Mouse (Mus musculus) liver, embryonic 13.5 days (tissue): Measurements from ENCODE around the gene H2-M10.1. TPM values are rescaled to one million over a fixed set of nuclear protein-coding genes. Genes with fewer than 3 reads are reported as not detected.
"Not testable (repeated sequence)": the region's sequence is repeated elsewhere in the genome, so short reads cannot be mapped to it uniquely, and the experiment has no call there.

ENCODE experiments used
- ATAC-seq: fragments of 200-750 bp; cut with Nextera tagmentation; 2 replicates; pipeline ENCODE4 v1.8.0; 2017; ENCODE audit warnings: low read depth, mild to moderate bottlenecking, moderate number of reproducible peaks, moderate library complexity
- DNase-seq: peaks from one replicate; pipeline ENCODE4 v3.0.0; 2022
- H3K27ac ChIP-seq: fragments of 300-500 bp; sonication (generic); 2 replicates; pipeline ENCODE4 v1.5.1; 2015; ENCODE audit warnings: moderate library complexity, mild to moderate bottlenecking, inconsistent platforms
- H3K27me3 ChIP-seq: fragments of 300-500 bp; sonication (generic); 2 replicates; pipeline ENCODE4 v1.6.1; 2015; ENCODE audit warnings: mild to moderate bottlenecking, inconsistent platforms
- H3K36me3 ChIP-seq: fragments of 300-500 bp; sonication (generic); 2 replicates; pipeline ENCODE4 v1.6.1; 2015; ENCODE audit warnings: mild to moderate bottlenecking, inconsistent platforms
- H3K4me1 ChIP-seq: fragments of 300-500 bp; sonication (generic); replicated peaks from 2 replicates; pipeline ENCODE4 v1.6.1; 2015; ENCODE audit warnings: inconsistent platforms
- H3K4me2 ChIP-seq: fragments of 300-500 bp; sonication (generic); 2 replicates; pipeline ENCODE4 v1.6.1; 2015; ENCODE audit warnings: inconsistent platforms, mild to moderate bottlenecking, moderate library complexity
- H3K4me3 ChIP-seq: fragments of 300-500 bp; sonication (generic); replicated peaks from 2 replicates; pipeline ENCODE4 v1.5.1; 2015; ENCODE audit warnings: mild to moderate bottlenecking, inconsistent platforms
- H3K9ac ChIP-seq: fragments of 300-500 bp; sonication (generic); 2 replicates; pipeline ENCODE4 v1.6.1; 2015; ENCODE audit warnings: mild to moderate bottlenecking, inconsistent platforms
- H3K9me3 ChIP-seq: fragments of 300-500 bp; sonication (generic); replicated peaks from 2 replicates; pipeline ENCODE4 v1.6.1; 2016; ENCODE audit warnings: inconsistent platforms
- WGBS: fragments of 180-500 bp; shearing (Covaris S2); methylation state at CpG from one replicate; pipeline ENCODE4 v1.1.7; 2015; ENCODE audit not compliant: insufficient replicate concordance; 5-methylcytosine and 5-hydroxymethylcytosine counted together
- polyA plus RNA-seq: library from polyadenylated mRNA; unstranded; fragments of >200 nt; fragmentation: Nextera tagmentation; extraction: Ambion mirVana; gene quantifications from 2 replicates; pipeline ENCODE4 v1.2.1, GENCODE M21; 2015

H2-M10.1 gene
- not detected in 2 replicates for polyA plus RNA-seq

- Histone ChIP-seq H3K4me3 (no peak within 1 kb of the TSS), H3K27me3 (no peaks in the 10 kb centered on the region), H3K9ac (no peak within 1 kb of the TSS), H3K36me3 (no peaks in the 10 kb centered on the region), H3K4me1 (no peaks in the 10 kb centered on the region), H3K4me2 (no peak within 1 kb of the TSS), H3K9me3 (no peaks in the 10 kb centered on the region), H3K27ac (no peak within 1 kb of the TSS)
- DNase-seq (no peak), ATAC-seq (no peak)
- WGBS, result 66% methylated on average over 4 of the region's 4 CpGs
Measured at GRCm38 (mm10) chr17:36326055-36326454, at the start of gene H2-M10.1. H2-M10.1 (minus strand) TSS chr17:36326155.

- H3K9ac ChIP-seq, H3K27ac ChIP-seq, H3K4me3 ChIP-seq, H3K4me1 ChIP-seq, H3K9me3 ChIP-seq, H3K4me2 ChIP-seq, ATAC-seq, H3K27me3 ChIP-seq, H3K36me3 ChIP-seq, DNase-seq: not testable (repeated sequence)
- 71% methylated on average over 2 of the region's 2 CpGs for WGBS
Measured at GRCm38 (mm10) chr17:36368317-36368716, 42.4 kb upstream of the H2-M10.1 start, which contains the start of gene H2-M10.3. H2-M10.3 (minus strand) TSS chr17:36368417.

GRCm38 (mm10) chr17:36362404-36362803, 36.4 kb upstream of the H2-M10.1 start:
- H3K36me3 ChIP-seq, H3K9me3 ChIP-seq, H3K9ac ChIP-seq, H3K27me3 ChIP-seq, H3K4me3 ChIP-seq, H3K27ac ChIP-seq, H3K4me1 ChIP-seq, ATAC-seq, H3K4me2 ChIP-seq, DNase-seq: not testable (repeated sequence)

GRCm38 (mm10) chr17:36357512-36357911, 31.6 kb upstream of the H2-M10.1 start:
- not testable (repeated sequence) for H3K4me2 ChIP-seq, H3K4me1 ChIP-seq, H3K27ac ChIP-seq, H3K4me3 ChIP-seq, DNase-seq, H3K9ac ChIP-seq, ATAC-seq, H3K9me3 ChIP-seq, H3K27me3 ChIP-seq, H3K36me3 ChIP-seq

- no peak overlapping the region for H3K27ac ChIP-seq
- no peak overlapping the region for H3K4me3 ChIP-seq
- DNase-seq (no peak), ATAC-seq (no peak)
- no peaks in the 10 kb centered on the region for H3K27me3 ChIP-seq
- no peaks in the 10 kb centered on the region for H3K4me1 ChIP-seq
- H3K4me2 ChIP-seq, result no peak overlapping the region
- no peak overlapping the region for H3K9ac ChIP-seq
- no peaks in the 10 kb centered on the region for H3K36me3 ChIP-seq
- WGBS, result 30% methylated on average over 3 of the region's 3 CpGs
- no peaks in the 10 kb centered on the region for H3K9me3 ChIP-seq
Measured at GRCm38 (mm10) chr17:36355763-36356162, 29.8 kb upstream of the H2-M10.1 start.

- not testable (repeated sequence) for H3K9me3 ChIP-seq, H3K4me1 ChIP-seq, H3K4me3 ChIP-seq, H3K27me3 ChIP-seq, H3K36me3 ChIP-seq, H3K9ac ChIP-seq, H3K27ac ChIP-seq, H3K4me2 ChIP-seq, DNase-seq, ATAC-seq
Measured at GRCm38 (mm10) chr17:36355343-36355742, 29.4 kb upstream of the H2-M10.1 start.

- DNase-seq, result no peak
- Histone ChIP-seq H3K4me2 (peak overlapping the region; percentile 77), H3K4me3 (peak overlapping the region; percentile 57), H3K9ac (no peak overlapping the region), H3K4me1 (peaks cover 4% of the 10 kb centered on the region; the same call in 1 of the 2 replicates), H3K27me3 (peaks cover 8% of the 10 kb centered on the region), H3K36me3 (no peaks in the 10 kb centered on the region), H3K27ac (no peak overlapping the region), H3K9me3 (no peaks in the 10 kb centered on the region)
- no peak for ATAC-seq
- 30% methylated on average over 5 of the region's 5 CpGs for WGBS
Measured at GRCm38 (mm10) chr17:36315689-36316253, 10.2 kb downstream of the H2-M10.1 start.

GRCm38 (mm10) chr17:36315041-36315688, 10.8 kb downstream of the H2-M10.1 start:
- H3K9me3 ChIP-seq, result no peaks in the 10 kb centered on the region
- H3K4me1 ChIP-seq, result peaks cover 4% of the 10 kb centered on the region; the same call in 1 of the 2 replicates
- H3K27ac ChIP-seq, result no peak overlapping the region
- under 1% methylated on average over 19 of the region's 19 CpGs for WGBS
- peak overlapping the region; percentile 57 for H3K4me3 ChIP-seq
- peak overlapping the region; percentile 77 for H3K4me2 ChIP-seq
- H3K27me3 ChIP-seq, result peaks cover 8% of the 10 kb centered on the region
- H3K36me3 ChIP-seq, result no peaks in the 10 kb centered on the region
- ATAC-seq, result no peak; the same call in 1 of the 2 replicates
- H3K9ac ChIP-seq, result peak overlapping the region; percentile 46
- no peak for DNase-seq

GRCm38 (mm10) chr17:36314511-36314910, 11.4 kb downstream of the H2-M10.1 start:
- DNase-seq, result no peak
- no peak for ATAC-seq
- 9% methylated on average over 9 of the region's 9 CpGs for WGBS
- no peak overlapping the region for H3K27ac ChIP-seq
- H3K36me3 ChIP-seq, result no peaks in the 10 kb centered on the region
- H3K27me3 ChIP-seq, result peaks cover 8% of the 10 kb centered on the region
- H3K9ac ChIP-seq, result no peak overlapping the region
- H3K9me3 ChIP-seq, result no peaks in the 10 kb centered on the region
- peak overlapping the region; percentile 77 for H3K4me2 ChIP-seq
- H3K4me3 ChIP-seq, result peak overlapping the region; percentile 57
- peaks cover 4% of the 10 kb centered on the region; the same call in 1 of the 2 replicates for H3K4me1 ChIP-seq

- no peaks in the 10 kb centered on the region for H3K4me1 ChIP-seq
- ATAC-seq (no peak), DNase-seq (no peak)
- H3K27me3 ChIP-seq, result no peaks in the 10 kb centered on the region
- WGBS, result 38% methylated on average over 1 of the region's 1 CpGs
- H3K27ac ChIP-seq, result no peak overlapping the region
- no peaks in the 10 kb centered on the region for H3K9me3 ChIP-seq
- no peak overlapping the region for H3K9ac ChIP-seq
- no peak overlapping the region for H3K4me3 ChIP-seq
- no peaks in the 10 kb centered on the region for H3K36me3 ChIP-seq
- H3K4me2 ChIP-seq, result no peak overlapping the region
Measured at GRCm38 (mm10) chr17:36309293-36309692, 16.7 kb downstream of the H2-M10.1 start.

GRCm38 (mm10) chr17:36308855-36309254, 17.1 kb downstream of the H2-M10.1 start:
- not testable (repeated sequence) for H3K4me1 ChIP-seq, DNase-seq, H3K27ac ChIP-seq, H3K9ac ChIP-seq, ATAC-seq, H3K4me3 ChIP-seq, H3K4me2 ChIP-seq, H3K9me3 ChIP-seq, H3K27me3 ChIP-seq, H3K36me3 ChIP-seq
- 2% methylated on average over 3 of the region's 3 CpGs for WGBS

- H3K4me1 ChIP-seq, result no peaks in the 10 kb centered on the region
- WGBS, result 68% methylated on average over 2 of the region's 2 CpGs
Measured at GRCm38 (mm10) chr17:36286390-36286789, 39.6 kb downstream of the H2-M10.1 start, which contains the start of gene H2-M10.2. H2-M10.2 (minus strand) TSS chr17:36286490.

More at GRCm38 (mm10) chr17:36286390-36286789, 39.6 kb downstream of the H2-M10.1 start, which contains the start of gene H2-M10.2:
- Histone ChIP-seq H3K27ac (no peak within 1 kb of the TSS), H3K9me3 (no peaks in the 10 kb centered on the region), H3K36me3 (peaks cover 7% of the 10 kb centered on the region; the same call in 1 of the 2 replicates), H3K27me3 (no peaks in the 10 kb centered on the region), H3K4me2 (no peak within 1 kb of the TSS), H3K4me3 (no peak within 1 kb of the TSS), H3K9ac (no peak within 1 kb of the TSS)
- DNase-seq, result no peak
- ATAC-seq, result no peak
